ENCODE assay signal across 18 mouse cellular contexts in genomic region chr2:168663716-168664115, GRCm38 (mm10).
"Had no signal": no experiment of that assay in that cellular context is flagged by ENCODE, and none has a peak within 500 bp of the region (broad histone marks: within the 10 kb centered on the region; RNA-seq: fewer than 3 reads in every experiment).

No protein-coding gene starts in this region.

- H3K4me3 ChIP-seq: midbrain, embryonic 10.5 days; midbrain, embryonic 12.5 days; myocyte; neural tube, embryonic 13.5 days; neural tube, embryonic 15.5 days had no signal

- H3K9me3 ChIP-seq: midbrain, embryonic 10.5 days; midbrain, embryonic 12.5 days; neural tube, embryonic 13.5 days; neural tube, embryonic 15.5 days had no signal

- H3K9ac ChIP-seq: lung, embryonic 14.5 days; midbrain, embryonic 12.5 days; neural tube, embryonic 13.5 days; neural tube, embryonic 15.5 days had no signal

- DNase-seq: lung, embryonic 14.5 days; lung, postnatal 10 days; lung, postnatal 4 days; midbrain, embryonic 14.5 days; retina, postnatal 1 day; right cerebral cortex, adult 18-20 months; right cerebral cortex, postnatal 25 days; right cerebral cortex, postnatal 4 days; spleen, adult 18-20 months; thymus, adult 18-20 months; thymus, postnatal 14 days; thymus, postnatal 36 days had no signal

- ATAC-seq: midbrain, embryonic 16.5 days had no signal

- H3K4me2 ChIP-seq: lung, embryonic 14.5 days; midbrain, embryonic 12.5 days; neural tube, embryonic 13.5 days; neural tube, embryonic 15.5 days had no signal

- H3K4me1 ChIP-seq: midbrain, embryonic 12.5 days; neural tube, embryonic 13.5 days; neural tube, embryonic 15.5 days had no signal

- H3K27ac ChIP-seq: midbrain, embryonic 10.5 days; midbrain, embryonic 12.5 days; neural tube, embryonic 13.5 days; neural tube, embryonic 15.5 days had no signal

- H3K27me3 ChIP-seq: midbrain, embryonic 12.5 days; neural tube, embryonic 13.5 days; neural tube, embryonic 15.5 days had no signal
